Mouse (Mus musculus): Measurements from ENCODE around the gene AC140267.1. TPM values are rescaled to one million over a fixed set of nuclear protein-coding genes. Genes with fewer than 3 reads are reported as not detected.
A peak's percentile ranks its signal among the peaks of the same experiment; 100 is the strongest.

Gene AC140267.1
- polyA plus RNA-seq, 1 experiment from 2014 or later = not detected

DNA sequence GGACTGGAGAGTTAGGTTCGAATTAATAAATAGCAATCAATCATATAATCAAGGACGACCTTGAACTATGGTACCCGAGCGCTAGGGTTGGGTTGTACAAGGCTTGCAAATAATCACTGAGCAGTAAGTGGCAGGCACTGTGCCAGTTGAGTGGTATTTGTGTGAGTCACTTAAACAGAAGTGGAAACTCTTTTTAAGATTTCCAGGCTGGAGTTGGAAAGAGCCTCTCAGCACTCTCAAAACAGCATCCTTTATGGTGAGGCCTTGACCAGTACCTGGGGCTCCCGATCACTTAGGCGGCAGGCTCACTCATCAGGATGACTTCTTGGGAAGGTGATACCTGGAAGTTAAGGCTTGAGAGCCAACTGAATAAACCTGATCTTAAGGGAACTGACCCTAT lies 18.6 kb downstream of the AC140267.1 start:
- H3K4me1 ChIP-seq (ENCODE audit: insufficient read depth, low read depth, low read length) = peaks cover 18% of the 10 kb centered on the region; the same call in 1 of the 2 replicates
- no peak for TF ChIP-seq EP300 (IDR thresholded peaks at IDR 0.05)
- no peak for TF ChIP-seq CTCF (IDR thresholded peaks at IDR 0.05)
- peak overlapping the region; percentile 100 for H3K27ac ChIP-seq (ENCODE audit: low read length)
- DNase-seq (ENCODE audit: low spot score) (peak; percentile 88), ATAC-seq (no peak)
- no peaks in the 10 kb centered on the region for H3K27me3 ChIP-seq (replicated peaks; ENCODE audit: insufficient read depth, low read length)
- peak overlapping the region; percentile 94 for H3K4me2 ChIP-seq (replicated peaks; ENCODE audit: low read depth, low read length)
- H3K36me3 ChIP-seq (ENCODE audit: insufficient read depth, low read length) = peaks cover 22% of the 10 kb centered on the region
- H3K4me3 ChIP-seq (ENCODE audit: low read depth, low read length) = peak overlapping the region; percentile 99
- no peaks in the 10 kb centered on the region for H3K9me3 ChIP-seq (ENCODE audit: low read length)
- WGBS = 32% methylated on average over 6 of the region's 6 CpGs
- peak overlapping the region; percentile 54 for H3K9ac ChIP-seq (replicated peaks; ENCODE audit: low read depth)

GRCm38 (mm10) chr15:80254847-80255645 lies 19.4 kb downstream of the AC140267.1 start, which contains the start of gene Atf4:
Atf4 (plus strand) TSS chr15:80255184.
- Histone ChIP-seq H3K27ac (ENCODE audit: low read length) (peak within 1 kb of the TSS; percentile 100), H3K4me3 (ENCODE audit: low read depth, low read length) (peak within 1 kb of the TSS; percentile 99), H3K9ac (replicated peaks; ENCODE audit: low read depth) (peak within 1 kb of the TSS; percentile 100), H3K4me1 (ENCODE audit: insufficient read depth, low read depth, low read length) (peaks cover 18% of the 10 kb centered on the region; the same call in 1 of the 2 replicates), H3K4me2 (replicated peaks; ENCODE audit: low read depth, low read length) (peak within 1 kb of the TSS; percentile 94), H3K36me3 (ENCODE audit: insufficient read depth, low read length) (peaks cover 14% of the 10 kb centered on the region), H3K27me3 (replicated peaks; ENCODE audit: insufficient read depth, low read length) (no peaks in the 10 kb centered on the region), H3K9me3 (ENCODE audit: low read length) (no peaks in the 10 kb centered on the region)
- under 1% methylated on average over 58 of the region's 62 CpGs for WGBS
- peak; percentile 92 for ATAC-seq
- DNase-seq (ENCODE audit: low spot score) = peak; percentile 99
- TF ChIP-seq EP300 (IDR thresholded peaks at IDR 0.05) = peak; percentile 89
- TF ChIP-seq CTCF (IDR thresholded peaks at IDR 0.05) = peak; percentile 23; the same call in 1 of the 2 replicates

DNA sequence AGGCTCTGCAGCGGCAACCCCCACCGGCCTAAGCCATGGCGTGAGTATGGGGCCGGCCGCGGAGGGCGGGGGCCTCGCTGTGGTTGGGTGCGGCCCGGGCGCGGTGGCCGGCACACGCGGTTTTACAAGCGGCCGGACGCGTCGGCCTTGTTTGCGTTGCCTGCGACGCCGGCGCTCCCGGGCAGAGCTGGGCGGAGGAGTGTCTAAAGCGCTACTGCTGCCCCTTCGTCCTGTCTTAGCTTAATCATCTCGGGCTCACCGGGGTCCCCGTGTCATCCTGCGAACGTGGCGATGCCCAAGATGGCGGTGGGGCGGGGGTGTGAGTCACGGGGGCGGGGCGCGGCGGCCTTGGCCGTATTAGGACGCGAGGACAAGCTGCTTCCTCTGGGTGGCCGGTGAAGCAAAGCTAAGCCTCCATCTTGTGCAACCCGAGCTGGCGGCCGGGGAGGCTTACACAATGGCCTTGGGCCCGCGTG lies 20.0 kb downstream of the AC140267.1 start:
- H3K4me2 ChIP-seq (replicated peaks; ENCODE audit: low read depth, low read length) = peak overlapping the region; percentile 94
- under 1% methylated on average over 27 of the region's 51 CpGs for WGBS
- peak overlapping the region; percentile 100 for H3K9ac ChIP-seq (replicated peaks; ENCODE audit: low read depth)
- DNase-seq (ENCODE audit: low spot score) (peak; percentile 97), ATAC-seq (peak; percentile 76)
- no peaks in the 10 kb centered on the region for H3K9me3 ChIP-seq (ENCODE audit: low read length)
- peak overlapping the region; percentile 99 for H3K4me3 ChIP-seq (ENCODE audit: low read depth, low read length)
- H3K4me1 ChIP-seq (ENCODE audit: insufficient read depth, low read depth, low read length) = peaks cover 18% of the 10 kb centered on the region; the same call in 1 of the 2 replicates
- H3K27ac ChIP-seq (ENCODE audit: low read length) = peak overlapping the region; percentile 100
- TF ChIP-seq EP300 (IDR thresholded peaks at IDR 0.05) (no peak), CTCF (IDR thresholded peaks at IDR 0.05) (no peak; the same call in 1 of the 2 replicates)
- H3K27me3 ChIP-seq (replicated peaks; ENCODE audit: insufficient read depth, low read length) = no peaks in the 10 kb centered on the region
- H3K36me3 ChIP-seq (ENCODE audit: insufficient read depth, low read length) = peaks cover 13% of the 10 kb centered on the region

DNA sequence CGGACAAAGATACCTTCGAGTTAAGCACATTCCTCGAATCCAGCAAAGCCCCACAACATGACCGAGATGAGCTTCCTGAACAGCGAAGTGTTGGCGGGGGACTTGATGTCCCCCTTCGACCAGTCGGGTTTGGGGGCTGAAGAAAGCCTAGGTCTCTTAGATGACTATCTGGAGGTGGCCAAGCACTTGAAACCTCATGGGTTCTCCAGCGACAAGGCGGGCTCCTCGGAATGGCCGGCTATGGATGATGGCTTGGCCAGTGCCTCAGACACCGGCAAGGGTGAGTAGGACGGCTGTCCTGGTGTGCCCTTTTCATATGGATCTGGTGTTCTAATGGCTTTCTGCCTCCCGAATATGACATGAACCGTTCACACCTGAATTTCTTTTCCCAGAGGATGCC lies 20.6 kb downstream of the AC140267.1 start:
- no peaks in the 10 kb centered on the region for H3K9me3 ChIP-seq (ENCODE audit: low read length)
- DNase-seq (ENCODE audit: low spot score) = no peak
- TF ChIP-seq EP300 (IDR thresholded peaks at IDR 0.05) = no peak
- no peak for TF ChIP-seq CTCF (IDR thresholded peaks at IDR 0.05)
- 3% methylated on average over 16 of the region's 16 CpGs for WGBS
- H3K9ac ChIP-seq (replicated peaks; ENCODE audit: low read depth) = peak overlapping the region; percentile 100
- H3K4me3 ChIP-seq (ENCODE audit: low read depth, low read length) = peak overlapping the region; percentile 99
- peak overlapping the region; percentile 94 for H3K4me2 ChIP-seq (replicated peaks; ENCODE audit: low read depth, low read length)
- peaks cover 13% of the 10 kb centered on the region for H3K36me3 ChIP-seq (ENCODE audit: insufficient read depth, low read length)
- H3K27me3 ChIP-seq (replicated peaks; ENCODE audit: insufficient read depth, low read length) = no peaks in the 10 kb centered on the region
- ATAC-seq = no peak
- H3K27ac ChIP-seq (ENCODE audit: low read length) = peak overlapping the region; percentile 100
- H3K4me1 ChIP-seq (ENCODE audit: insufficient read depth, low read depth, low read length) = peaks cover 18% of the 10 kb centered on the region; the same call in 1 of the 2 replicates

GRCm38 (mm10) chr15:80256656-80257601 lies 21.3 kb downstream of the AC140267.1 start:
- H3K4me2 ChIP-seq (replicated peaks; ENCODE audit: low read depth, low read length) = peak overlapping the region; percentile 94
- no peaks in the 10 kb centered on the region for H3K27me3 ChIP-seq (replicated peaks; ENCODE audit: insufficient read depth, low read length)
- peak overlapping the region; percentile 99 for H3K4me3 ChIP-seq (ENCODE audit: low read depth, low read length)
- peaks cover 18% of the 10 kb centered on the region; the same call in 1 of the 2 replicates for H3K4me1 ChIP-seq (ENCODE audit: insufficient read depth, low read depth, low read length)
- H3K9ac ChIP-seq (replicated peaks; ENCODE audit: low read depth) = peak overlapping the region; percentile 100
- 45% methylated on average over 12 of the region's 12 CpGs for WGBS
- H3K9me3 ChIP-seq (ENCODE audit: low read length) = no peaks in the 10 kb centered on the region
- no peak for DNase-seq (ENCODE audit: low spot score)
- no peak for TF ChIP-seq CTCF (IDR thresholded peaks at IDR 0.05)
- TF ChIP-seq EP300 (IDR thresholded peaks at IDR 0.05) = no peak
- peak overlapping the region; percentile 100 for H3K27ac ChIP-seq (ENCODE audit: low read length)
- peaks cover 13% of the 10 kb centered on the region for H3K36me3 ChIP-seq (ENCODE audit: insufficient read depth, low read length)
- ATAC-seq = no peak

Data from lung, postnatal 0 days (tissue).